Mouse (Mus musculus): Measurements from ENCODE around the gene Taar7f. TPM values are rescaled to one million over a fixed set of nuclear protein-coding genes. Genes with fewer than 3 reads are reported as not detected.

Gene Taar7f
- polyA plus RNA-seq (2014; fragmentation: Nextera tagmentation; extraction: Ambion mirVana) = not detected in 2 replicates

GRCm38 (mm10) chr10:24049210-24049609 is at the start of gene Taar7f:
Gene Taar7f (plus strand): TSS chr10:24049510.
- no peak for DNase-seq (ENCODE audit: low spot score)

GRCm38 (mm10) chr10:23999639-24000038 is 49.7 kb upstream of the Taar7f start, which contains the start of gene Taar7b:
Gene Taar7b (plus strand): TSS chr10:23999939.
- DNase-seq (ENCODE audit: low spot score) = no peak
- H3K27ac ChIP-seq (ENCODE audit: low read depth, low read length) = no peak within 1 kb of the TSS
- H3K9ac ChIP-seq (ENCODE audit: low read length) = no peak within 1 kb of the TSS
- H3K27me3 ChIP-seq (ENCODE audit: control insufficient read depth, insufficient read depth, low read length) = no peaks in the 10 kb centered on the region
- no peaks in the 10 kb centered on the region for H3K9me3 ChIP-seq (ENCODE audit: control insufficient read depth, low read length)
- no peak for ATAC-seq (ENCODE audit: insufficient read depth, low FRiP score, low TSS enrichment)
- H3K4me1 ChIP-seq (ENCODE audit: control insufficient read depth, insufficient read depth, low read length) = no peaks in the 10 kb centered on the region
- no peaks in the 10 kb centered on the region for H3K36me3 ChIP-seq (ENCODE audit: control insufficient read depth, insufficient read depth, low read length)
- no peak within 1 kb of the TSS for H3K4me3 ChIP-seq (ENCODE audit: low read depth, low read length)
- 83% methylated on average over 1 of the region's 1 CpGs for WGBS
- no peak within 1 kb of the TSS for H3K4me2 ChIP-seq (ENCODE audit: low read depth)

More at GRCm38 (mm10) chr10:24049210-24049609, at the start of gene Taar7f:
- Histone ChIP-seq H3K27me3 (ENCODE audit: control insufficient read depth, insufficient read depth, low read length) (no peaks in the 10 kb centered on the region), H3K9ac (ENCODE audit: low read length) (no peak within 1 kb of the TSS), H3K36me3 (ENCODE audit: control insufficient read depth, insufficient read depth, low read length) (no peaks in the 10 kb centered on the region), H3K4me1 (ENCODE audit: control insufficient read depth, insufficient read depth, low read length) (no peaks in the 10 kb centered on the region), H3K4me2 (ENCODE audit: low read depth) (no peak within 1 kb of the TSS), H3K27ac (ENCODE audit: low read depth, low read length) (no peak within 1 kb of the TSS), H3K9me3 (ENCODE audit: control insufficient read depth, low read length) (no peaks in the 10 kb centered on the region), H3K4me3 (ENCODE audit: low read depth, low read length) (no peak within 1 kb of the TSS)
- no peak for ATAC-seq (ENCODE audit: insufficient read depth, low FRiP score, low TSS enrichment)

- H3K27me3 ChIP-seq (ENCODE audit: control insufficient read depth, insufficient read depth, low read length) = no peaks in the 10 kb centered on the region
- no peaks in the 10 kb centered on the region for H3K36me3 ChIP-seq (ENCODE audit: control insufficient read depth, insufficient read depth, low read length)
- H3K4me3 ChIP-seq (ENCODE audit: low read depth, low read length) = no peak overlapping the region
- H3K9ac ChIP-seq (ENCODE audit: low read length) = no peak overlapping the region
- H3K9me3 ChIP-seq (ENCODE audit: control insufficient read depth, low read length) = no peaks in the 10 kb centered on the region
- H3K4me1 ChIP-seq (ENCODE audit: control insufficient read depth, insufficient read depth, low read length) = no peaks in the 10 kb centered on the region
- WGBS = 80% methylated on average over 1 of the region's 1 CpGs
- ATAC-seq (ENCODE audit: insufficient read depth, low FRiP score, low TSS enrichment) (no peak), DNase-seq (ENCODE audit: low spot score) (no peak)
- no peak overlapping the region for H3K4me2 ChIP-seq (ENCODE audit: low read depth)
- no peak overlapping the region for H3K27ac ChIP-seq (ENCODE audit: low read depth, low read length)
These were observed 42.9 kb upstream of the Taar7f start for GRCm38 (mm10) chr10:24006442-24006841.

- Histone ChIP-seq H3K9ac (ENCODE audit: low read length) (no peak overlapping the region), H3K4me1 (ENCODE audit: control insufficient read depth, insufficient read depth, low read length) (no peaks in the 10 kb centered on the region), H3K9me3 (ENCODE audit: control insufficient read depth, low read length) (no peaks in the 10 kb centered on the region), H3K4me3 (ENCODE audit: low read depth, low read length) (no peak overlapping the region), H3K27ac (ENCODE audit: low read depth, low read length) (no peak overlapping the region), H3K4me2 (ENCODE audit: low read depth) (no peak overlapping the region), H3K36me3 (ENCODE audit: control insufficient read depth, insufficient read depth, low read length) (no peaks in the 10 kb centered on the region), H3K27me3 (ENCODE audit: control insufficient read depth, insufficient read depth, low read length) (no peaks in the 10 kb centered on the region)
- WGBS = 80% methylated on average over 2 of the region's 2 CpGs
- no peak for ATAC-seq (ENCODE audit: insufficient read depth, low FRiP score, low TSS enrichment)
- no peak for DNase-seq (ENCODE audit: low spot score)
These were observed 42.3 kb upstream of the Taar7f start for GRCm38 (mm10) chr10:24007034-24007433.

GRCm38 (mm10) chr10:24008143-24008542 is 41.2 kb upstream of the Taar7f start:
- DNase-seq (ENCODE audit: low spot score) = no peak
- H3K27me3 ChIP-seq (ENCODE audit: control insufficient read depth, insufficient read depth, low read length) = no peaks in the 10 kb centered on the region
- no peak overlapping the region for H3K4me3 ChIP-seq (ENCODE audit: low read depth, low read length)
- no peak overlapping the region for H3K4me2 ChIP-seq (ENCODE audit: low read depth)
- no peak overlapping the region for H3K27ac ChIP-seq (ENCODE audit: low read depth, low read length)
- WGBS = 87% methylated on average over 1 of the region's 1 CpGs
- no peaks in the 10 kb centered on the region for H3K4me1 ChIP-seq (ENCODE audit: control insufficient read depth, insufficient read depth, low read length)
- H3K9ac ChIP-seq (ENCODE audit: low read length) = no peak overlapping the region
- no peaks in the 10 kb centered on the region for H3K9me3 ChIP-seq (ENCODE audit: control insufficient read depth, low read length)
- H3K36me3 ChIP-seq (ENCODE audit: control insufficient read depth, insufficient read depth, low read length) = no peaks in the 10 kb centered on the region
- no peak for ATAC-seq (ENCODE audit: insufficient read depth, low FRiP score, low TSS enrichment)

- DNase-seq (ENCODE audit: low spot score) (no peak), ATAC-seq (ENCODE audit: insufficient read depth, low FRiP score, low TSS enrichment) (no peak)
- no peaks in the 10 kb centered on the region for H3K4me1 ChIP-seq (ENCODE audit: control insufficient read depth, insufficient read depth, low read length)
- no peaks in the 10 kb centered on the region for H3K27me3 ChIP-seq (ENCODE audit: control insufficient read depth, insufficient read depth, low read length)
- H3K4me3 ChIP-seq (ENCODE audit: low read depth, low read length) = no peak within 1 kb of the TSS
- H3K9me3 ChIP-seq (ENCODE audit: control insufficient read depth, low read length) = no peaks in the 10 kb centered on the region
- no peaks in the 10 kb centered on the region for H3K36me3 ChIP-seq (ENCODE audit: control insufficient read depth, insufficient read depth, low read length)
- no peak within 1 kb of the TSS for H3K9ac ChIP-seq (ENCODE audit: low read length)
- H3K4me2 ChIP-seq (ENCODE audit: low read depth) = no peak within 1 kb of the TSS
- no peak within 1 kb of the TSS for H3K27ac ChIP-seq (ENCODE audit: low read depth, low read length)
These were observed 22.4 kb upstream of the Taar7f start, which contains the start of gene Taar7d for GRCm38 (mm10) chr10:24026922-24027321. Gene Taar7d (plus strand): TSS chr10:24027222.

- Histone ChIP-seq H3K4me3 (ENCODE audit: low read depth, low read length) (no peak overlapping the region), H3K27me3 (ENCODE audit: control insufficient read depth, insufficient read depth, low read length) (no peaks in the 10 kb centered on the region), H3K9ac (ENCODE audit: low read length) (no peak overlapping the region), H3K27ac (ENCODE audit: low read depth, low read length) (no peak overlapping the region), H3K36me3 (ENCODE audit: control insufficient read depth, insufficient read depth, low read length) (no peaks in the 10 kb centered on the region), H3K4me2 (ENCODE audit: low read depth) (no peak overlapping the region), H3K4me1 (ENCODE audit: control insufficient read depth, insufficient read depth, low read length) (no peaks in the 10 kb centered on the region), H3K9me3 (ENCODE audit: control insufficient read depth, low read length) (no peaks in the 10 kb centered on the region)
- no peak for ATAC-seq (ENCODE audit: insufficient read depth, low FRiP score, low TSS enrichment)
- DNase-seq (ENCODE audit: low spot score) = no peak
These were observed 18.0 kb upstream of the Taar7f start for GRCm38 (mm10) chr10:24031347-24031746.

GRCm38 (mm10) chr10:24037314-24037713 is 12.0 kb upstream of the Taar7f start, which contains the start of gene Taar7e:
Gene Taar7e (plus strand): TSS chr10:24037614.
- Histone ChIP-seq H3K9ac (ENCODE audit: low read length) (no peak within 1 kb of the TSS), H3K36me3 (ENCODE audit: control insufficient read depth, insufficient read depth, low read length) (no peaks in the 10 kb centered on the region), H3K4me2 (ENCODE audit: low read depth) (no peak within 1 kb of the TSS), H3K4me3 (ENCODE audit: low read depth, low read length) (no peak within 1 kb of the TSS), H3K27ac (ENCODE audit: low read depth, low read length) (no peak within 1 kb of the TSS), H3K27me3 (ENCODE audit: control insufficient read depth, insufficient read depth, low read length) (no peaks in the 10 kb centered on the region), H3K9me3 (ENCODE audit: control insufficient read depth, low read length) (no peaks in the 10 kb centered on the region), H3K4me1 (ENCODE audit: control insufficient read depth, insufficient read depth, low read length) (no peaks in the 10 kb centered on the region)
- 94% methylated on average over 2 of the region's 2 CpGs for WGBS
- ATAC-seq (ENCODE audit: insufficient read depth, low FRiP score, low TSS enrichment) (no peak), DNase-seq (ENCODE audit: low spot score) (no peak)

- no peak for DNase-seq (ENCODE audit: low spot score)
- no peak overlapping the region for H3K4me2 ChIP-seq (ENCODE audit: low read depth)
- H3K4me1 ChIP-seq (ENCODE audit: control insufficient read depth, insufficient read depth, low read length) = no peaks in the 10 kb centered on the region
- H3K36me3 ChIP-seq (ENCODE audit: control insufficient read depth, insufficient read depth, low read length) = no peaks in the 10 kb centered on the region
- no peak overlapping the region for H3K27ac ChIP-seq (ENCODE audit: low read depth, low read length)
- H3K4me3 ChIP-seq (ENCODE audit: low read depth, low read length) = no peak overlapping the region
- no peaks in the 10 kb centered on the region for H3K27me3 ChIP-seq (ENCODE audit: control insufficient read depth, insufficient read depth, low read length)
- 85% methylated on average over 2 of the region's 2 CpGs for WGBS
- no peak for ATAC-seq (ENCODE audit: insufficient read depth, low FRiP score, low TSS enrichment)
- H3K9me3 ChIP-seq (ENCODE audit: control insufficient read depth, low read length) = no peaks in the 10 kb centered on the region
- H3K9ac ChIP-seq (ENCODE audit: low read length) = no peak overlapping the region
These were observed 9.0 kb upstream of the Taar7f start for GRCm38 (mm10) chr10:24040120-24040869.
